Mouse (Mus musculus): ENCODE results near the gene Gse1. TPM values are rescaled to one million over a fixed set of nuclear protein-coding genes. Genes with fewer than 3 reads are reported as not detected.

Gse1 gene
- total RNA-seq, 2 experiments from 2014 or later: 105 to 134 TPM

GRCm38 (mm10) chr8:120408241-120409215 lies 180.3 kb downstream of the Gse1 start:
- ATAC-seq (replicated peaks; ENCODE audit: low FRiP score, poor library complexity, severe bottlenecking): no peak

- no peak for ATAC-seq (replicated peaks; ENCODE audit: low FRiP score, poor library complexity, severe bottlenecking)
These were observed 181.2 kb downstream of the Gse1 start for GRCm38 (mm10) chr8:120409371-120410013.

- no peak for ATAC-seq (replicated peaks; ENCODE audit: low FRiP score, poor library complexity, severe bottlenecking)
These were observed 182.8 kb downstream of the Gse1 start for GRCm38 (mm10) chr8:120411059-120411458.

- no peak for ATAC-seq (replicated peaks; ENCODE audit: low FRiP score, poor library complexity, severe bottlenecking)
These were observed 183.6 kb downstream of the Gse1 start for GRCm38 (mm10) chr8:120411862-120412261.

- ATAC-seq (replicated peaks; ENCODE audit: low FRiP score, poor library complexity, severe bottlenecking): no peak
These were observed 184.1 kb downstream of the Gse1 start for GRCm38 (mm10) chr8:120412357-120412756.

- ATAC-seq (replicated peaks; ENCODE audit: low FRiP score, poor library complexity, severe bottlenecking): no peak
These were observed 184.8 kb downstream of the Gse1 start for GRCm38 (mm10) chr8:120412911-120413625.

GRCm38 (mm10) chr8:120413626-120413988 lies 185.4 kb downstream of the Gse1 start:
- no peak for ATAC-seq (replicated peaks; ENCODE audit: low FRiP score, poor library complexity, severe bottlenecking)

- ATAC-seq (replicated peaks; ENCODE audit: low FRiP score, poor library complexity, severe bottlenecking): no peak
These were observed 186.0 kb downstream of the Gse1 start for GRCm38 (mm10) chr8:120414216-120414615.

- ATAC-seq (replicated peaks; ENCODE audit: low FRiP score, poor library complexity, severe bottlenecking): no peak
These were observed 187.2 kb downstream of the Gse1 start for GRCm38 (mm10) chr8:120415474-120415873.

GRCm38 (mm10) chr8:120416173-120416521 lies 187.9 kb downstream of the Gse1 start:
- no peak for ATAC-seq (replicated peaks; ENCODE audit: low FRiP score, poor library complexity, severe bottlenecking)

GRCm38 (mm10) chr8:120416522-120417394 lies 188.5 kb downstream of the Gse1 start:
- ATAC-seq (replicated peaks; ENCODE audit: low FRiP score, poor library complexity, severe bottlenecking): peak; percentile 55

- no peak for ATAC-seq (replicated peaks; ENCODE audit: low FRiP score, poor library complexity, severe bottlenecking)
These were observed 189.9 kb downstream of the Gse1 start for GRCm38 (mm10) chr8:120418188-120418587.

GRCm38 (mm10) chr8:120419675-120420074 lies 191.4 kb downstream of the Gse1 start:
- no peak for ATAC-seq (replicated peaks; ENCODE audit: low FRiP score, poor library complexity, severe bottlenecking)

- ATAC-seq (replicated peaks; ENCODE audit: low FRiP score, poor library complexity, severe bottlenecking): no peak
These were observed 192.0 kb downstream of the Gse1 start for GRCm38 (mm10) chr8:120420226-120420625.

- ATAC-seq (replicated peaks; ENCODE audit: low FRiP score, poor library complexity, severe bottlenecking): no peak
These were observed 193.4 kb downstream of the Gse1 start for GRCm38 (mm10) chr8:120421638-120422037.

- no peak for ATAC-seq (replicated peaks; ENCODE audit: low FRiP score, poor library complexity, severe bottlenecking)
These were observed 194.0 kb downstream of the Gse1 start for GRCm38 (mm10) chr8:120422236-120422635.

GRCm38 (mm10) chr8:120423576-120423975 lies 195.3 kb downstream of the Gse1 start:
- ATAC-seq (replicated peaks; ENCODE audit: low FRiP score, poor library complexity, severe bottlenecking): no peak

GRCm38 (mm10) chr8:120424829-120425198 lies 196.6 kb downstream of the Gse1 start:
- ATAC-seq (replicated peaks; ENCODE audit: low FRiP score, poor library complexity, severe bottlenecking): no peak

GRCm38 (mm10) chr8:120425199-120425941 lies 197.1 kb downstream of the Gse1 start:
- 0 out of 2 replicates have a peak, but pooled peaks have one; percentile 4 for ATAC-seq (replicated peaks; ENCODE audit: low FRiP score, poor library complexity, severe bottlenecking)

All from erythroid progenitor cell, adult 5-6 weeks (primary cell).